Mouse (Mus musculus): ENCODE measurements around the gene Wnk1.
A peak's percentile ranks its signal among the peaks of the same experiment; 100 is the strongest.

Wnk1 gene

GRCm38 (mm10) chr6:120039668-120040556 lies 1.4 kb upstream of the Wnk1 start:
- peak; percentile 92 for DNase-seq

- DNase-seq: peak; percentile 50
These were observed 738 bp upstream of the Wnk1 start for GRCm38 (mm10) chr6:120039256-120039563.

- peak; percentile 81 for DNase-seq
These were observed 671 bp downstream of the Wnk1 start for GRCm38 (mm10) chr6:120037636-120038365.

DNA sequence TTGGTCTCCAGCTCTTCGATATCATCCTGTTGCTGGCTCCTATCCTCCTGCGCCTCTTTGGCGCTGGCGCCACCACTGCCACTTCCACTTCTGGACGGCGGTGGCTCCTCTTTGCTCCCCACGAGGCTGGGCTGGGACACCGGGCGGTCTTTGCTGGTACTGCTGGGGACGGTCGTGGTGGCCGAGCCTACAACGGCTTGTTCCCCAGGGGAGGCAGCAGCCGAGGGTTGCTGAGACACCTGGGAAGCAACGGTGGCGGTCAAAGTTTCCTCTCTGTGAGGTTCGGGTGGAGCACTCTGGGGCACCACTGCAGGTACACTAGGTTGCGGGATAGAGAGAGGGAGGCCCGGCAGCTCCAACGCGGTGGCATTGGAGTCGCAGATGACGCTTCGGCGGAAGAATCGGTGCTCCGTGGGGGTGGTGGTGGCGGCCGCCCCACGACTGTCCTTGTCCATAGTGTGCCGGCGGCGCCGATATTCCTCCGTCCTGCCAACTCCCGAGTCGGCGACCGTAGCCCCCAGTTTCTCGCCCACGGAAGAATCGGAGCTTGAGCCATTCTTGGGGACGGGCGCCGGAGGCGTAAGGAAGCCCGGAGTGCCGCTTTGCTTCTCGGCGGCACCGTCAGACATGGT lies 1.4 kb downstream of the Wnk1 start:
- DNase-seq: peak; percentile 90

GRCm38 (mm10) chr6:120024577-120024976 lies 13.9 kb downstream of the Wnk1 start:
- DNase-seq: no peak

GRCm38 (mm10) chr6:120023746-120024145 lies 14.7 kb downstream of the Wnk1 start:
- no peak for DNase-seq

- DNase-seq: no peak
These were observed 16.4 kb downstream of the Wnk1 start for GRCm38 (mm10) chr6:120022042-120022441.

DNA sequence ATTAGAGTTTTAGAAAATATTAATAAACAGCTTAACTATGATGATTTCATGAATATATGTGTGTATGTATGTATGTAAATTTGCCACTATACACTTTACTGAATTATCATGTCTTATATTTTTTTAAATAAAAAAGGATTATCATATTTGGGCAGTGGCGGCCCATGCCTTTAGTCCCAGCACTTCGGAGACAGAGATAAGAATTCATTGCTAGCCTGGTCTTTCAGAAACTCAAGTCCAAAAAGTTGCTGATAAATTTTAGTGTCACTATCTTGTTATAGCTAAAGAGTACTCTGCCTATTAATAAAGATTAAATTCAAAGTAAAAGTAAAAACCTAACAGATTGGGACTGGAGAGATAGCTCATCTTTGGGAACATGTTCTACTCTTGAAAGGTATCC lies 18.8 kb downstream of the Wnk1 start:
- no peak for DNase-seq

- no peak for DNase-seq
These were observed 25.3 kb downstream of the Wnk1 start for GRCm38 (mm10) chr6:120013125-120013524.

DNA sequence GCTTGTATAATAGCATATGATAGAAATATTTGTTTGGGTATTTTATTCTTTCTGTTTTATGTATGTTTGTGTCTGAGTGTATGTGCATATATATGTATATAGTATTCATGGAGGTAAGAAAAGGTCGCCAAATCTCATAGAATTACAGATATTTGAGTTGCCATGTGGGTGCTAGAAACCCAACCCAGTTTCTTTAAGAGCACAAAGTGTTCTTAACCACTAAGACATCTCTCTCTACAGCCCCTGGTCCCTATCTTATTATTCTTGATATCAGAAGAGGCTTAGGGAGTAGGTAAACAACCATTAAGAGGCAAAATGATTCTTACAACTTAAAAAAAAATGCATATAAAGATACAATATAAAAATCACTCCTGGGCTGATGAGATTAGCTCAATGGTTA lies 27.0 kb downstream of the Wnk1 start:
- no peak for DNase-seq

DNA sequence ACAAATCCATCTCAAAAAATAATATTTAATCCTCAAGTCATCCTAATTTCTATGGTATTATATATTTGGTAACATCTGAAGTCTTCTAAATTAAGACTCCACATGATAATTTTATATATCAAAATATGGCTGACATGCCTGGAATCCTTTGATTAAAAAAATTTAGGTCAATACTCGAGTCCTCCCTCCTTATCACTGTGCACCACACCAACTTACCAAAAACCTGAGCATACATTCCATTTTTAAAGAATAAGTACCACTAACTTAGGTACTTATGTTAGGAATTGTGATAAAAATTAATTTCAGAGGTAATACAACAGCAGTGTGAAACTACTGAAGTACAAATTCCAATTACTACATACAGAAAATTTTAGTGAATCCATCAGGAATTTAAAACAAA lies 27.5 kb downstream of the Wnk1 start:
- no peak for DNase-seq

GRCm38 (mm10) chr6:120010535-120010934 lies 27.9 kb downstream of the Wnk1 start:
- no peak for DNase-seq

- peak; percentile 27 for DNase-seq
These were observed 36.8 kb downstream of the Wnk1 start for GRCm38 (mm10) chr6:120001718-120002117.

- DNase-seq: no peak
These were observed 42.0 kb downstream of the Wnk1 start for GRCm38 (mm10) chr6:119996480-119996879.

DNA sequence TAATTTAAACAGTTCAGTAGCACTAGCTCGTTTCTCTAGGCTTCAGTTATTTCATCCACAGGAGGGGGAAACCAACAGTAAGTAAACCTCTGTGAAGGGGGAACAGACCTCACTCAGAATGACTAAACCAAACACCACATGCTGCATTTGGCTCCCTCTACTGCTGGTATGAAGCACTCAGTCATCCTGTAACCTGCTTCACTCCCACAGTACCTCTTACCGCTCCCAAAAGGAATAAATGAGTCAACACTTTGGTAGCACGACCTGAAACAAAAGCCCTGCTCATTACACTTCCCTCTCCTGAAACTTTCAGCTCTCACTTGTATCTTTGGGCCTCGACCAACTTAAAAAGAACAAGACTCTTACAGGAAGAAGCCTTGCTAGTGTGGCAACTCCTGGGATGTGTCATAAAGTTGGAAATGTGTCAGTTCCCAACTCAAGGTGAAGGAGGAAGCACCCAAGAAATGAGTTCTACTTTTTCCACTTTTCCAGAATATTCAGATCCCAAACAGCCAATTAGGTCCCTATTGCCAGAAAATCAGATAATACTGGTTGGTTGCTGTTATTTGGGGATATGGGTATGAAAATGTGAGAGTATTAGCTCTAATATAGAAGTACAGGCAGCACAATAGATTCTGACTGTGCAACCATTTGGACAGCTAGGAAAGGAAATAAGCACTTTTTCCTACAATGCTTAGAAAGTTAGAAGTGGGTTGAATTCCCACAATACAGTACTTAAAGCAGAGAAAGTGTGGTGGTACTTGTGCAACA lies 114.1 kb downstream of the Wnk1 start:
- peak; percentile 24 for DNase-seq

DNA sequence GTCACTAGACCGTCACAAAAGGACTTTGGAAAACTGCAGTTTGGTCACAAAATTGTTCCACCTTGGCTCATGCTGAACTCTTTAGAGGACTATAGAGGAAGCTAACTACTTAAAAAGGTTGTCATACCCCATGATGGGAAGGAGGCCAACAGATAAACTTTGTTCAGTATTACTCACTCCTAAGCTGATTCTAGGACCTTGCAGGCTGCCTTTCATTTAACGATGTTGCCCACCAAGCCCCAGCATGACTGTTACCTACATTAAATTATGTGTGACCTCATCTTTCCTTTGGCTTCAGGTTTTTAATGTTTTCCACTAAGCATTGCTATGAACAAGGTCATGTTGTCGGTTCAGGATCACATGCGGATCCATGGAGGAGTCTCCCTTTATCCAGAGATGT lies 115.9 kb downstream of the Wnk1 start:
- no peak for DNase-seq

DNA sequence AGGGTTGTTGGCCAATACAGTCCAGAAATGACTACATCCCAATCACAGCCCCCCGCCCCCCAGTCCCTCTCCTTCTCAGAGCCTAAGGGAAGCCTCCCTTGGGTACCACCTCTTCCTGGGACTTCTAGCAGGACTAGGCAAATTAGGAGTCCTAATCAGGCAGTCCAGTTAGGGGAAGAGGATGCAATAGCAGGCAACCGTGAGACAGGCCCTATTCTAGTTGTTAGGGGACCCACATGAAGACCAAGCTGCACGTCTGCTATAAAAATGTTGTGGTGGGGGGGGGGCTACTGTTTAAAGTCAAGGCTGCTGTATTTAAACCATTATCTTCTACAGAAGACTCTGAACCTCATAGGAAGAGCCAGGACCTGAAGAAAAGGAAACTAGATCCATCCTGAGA lies 116.3 kb downstream of the Wnk1 start:
- DNase-seq: no peak

DNA sequence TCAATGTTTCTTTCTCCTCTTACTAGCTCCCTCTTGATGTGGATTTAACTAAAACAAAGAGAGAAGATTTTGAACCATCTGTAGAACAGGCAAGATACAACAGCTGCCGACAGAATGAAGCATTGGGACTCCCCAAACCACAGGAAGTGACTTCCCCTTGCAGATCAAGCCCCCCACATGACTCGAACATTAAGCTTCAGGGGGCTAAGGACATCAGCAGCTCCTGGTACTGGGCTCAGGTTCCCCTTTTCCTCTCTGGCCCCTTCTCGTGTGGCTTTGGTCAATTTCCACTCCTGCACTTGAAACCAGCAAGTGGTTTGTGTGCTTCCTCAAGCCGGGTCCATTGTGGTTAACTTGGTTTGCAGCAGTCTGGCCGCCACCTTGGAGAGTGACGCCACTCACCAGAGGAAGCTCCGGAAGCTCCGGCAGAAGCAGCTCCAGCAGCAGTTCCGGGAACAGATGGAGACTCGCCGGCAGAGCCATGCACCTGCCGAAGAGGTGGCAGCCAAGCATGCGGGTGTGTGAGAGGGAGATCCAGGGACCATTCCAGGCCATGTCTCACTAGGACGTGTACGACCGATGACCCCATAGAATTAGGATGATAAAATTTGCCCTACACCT lies 119.8 kb downstream of the Wnk1 start:
- peak; percentile 13 for DNase-seq

- no peak for DNase-seq
These were observed 122.8 kb downstream of the Wnk1 start for GRCm38 (mm10) chr6:119915710-119916109.

- DNase-seq: peak; percentile 15
These were observed 126.4 kb downstream of the Wnk1 start for GRCm38 (mm10) chr6:119912046-119912445.

DNA sequence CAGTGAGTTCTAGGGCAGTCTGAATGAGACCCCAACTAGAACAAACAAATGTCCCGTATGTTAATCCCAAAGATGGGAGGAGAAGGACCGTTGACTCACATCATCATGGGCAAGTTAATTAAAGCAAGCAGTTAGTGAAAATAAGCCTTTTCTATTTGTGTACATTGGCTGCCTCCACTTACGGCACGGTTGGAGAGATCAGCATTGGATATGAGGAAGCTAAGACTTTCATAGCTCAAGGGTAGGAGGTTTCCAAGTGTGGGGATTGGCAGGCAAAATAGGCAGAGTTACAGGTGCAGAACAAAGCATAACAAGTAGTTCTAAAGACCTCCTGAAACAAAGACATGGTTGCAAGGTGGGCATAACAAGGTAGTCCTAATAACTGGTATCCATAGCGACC lies 133.0 kb downstream of the Wnk1 start:
- DNase-seq: no peak

- DNase-seq: peak; percentile 12
These were observed 135.2 kb downstream of the Wnk1 start for GRCm38 (mm10) chr6:119903081-119903789.

Measured in lung, postnatal 10 days (tissue).